Mouse (Mus musculus) forebrain, embryonic 14.5 days (tissue): ENCODE data around the gene Zic4. TPM values are rescaled to one million over a fixed set of nuclear protein-coding genes. Genes with fewer than 3 reads are reported as not detected.
A peak's percentile ranks its signal among the peaks of the same experiment; 100 is the strongest.

Experiments used
- ATAC-seq: fragments of 200-750 bp; cut with Nextera tagmentation; 2 replicates; pipeline ENCODE4 v1.8.0; 2017; ENCODE audit warnings: mild to moderate bottlenecking, moderate library complexity
- DNase-seq: peaks from one replicate; pipeline ENCODE4 v3.0.0-alpha.2; 2015; ENCODE audit warnings: low spot score
- H3K27ac ChIP-seq: fragments of 300-500 bp; sonication (generic); 2 replicates; pipeline ENCODE4 v1.5.1; 2014; ENCODE audit warnings: low read depth, mild to moderate bottlenecking, control low read depth, low read length, moderate library complexity
- H3K27me3 ChIP-seq: fragments of 300-500 bp; sonication (generic); replicated peaks from 2 replicates; pipeline ENCODE4 v1.6.1; 2014; ENCODE audit warnings: low read length, control low read depth, mixed read lengths; ENCODE audit not compliant: control insufficient read depth, insufficient read depth
- H3K36me3 ChIP-seq: fragments of 300-500 bp; sonication (generic); 2 replicates; pipeline ENCODE4 v1.6.1; 2014; ENCODE audit warnings: low read length, control low read depth; ENCODE audit not compliant: control insufficient read depth, insufficient read depth
- H3K4me1 ChIP-seq: fragments of 300-500 bp; sonication (generic); 2 replicates; pipeline ENCODE4 v1.6.1; 2014; ENCODE audit warnings: antibody characterized with exemption, low read length, control low read depth; ENCODE audit not compliant: control insufficient read depth, insufficient read depth
- H3K4me2 ChIP-seq: fragments of 300-500 bp; sonication (generic); 2 replicates; pipeline ENCODE4 v1.6.1; 2014; ENCODE audit warnings: mild to moderate bottlenecking, control low read depth, low read length
- H3K4me3 ChIP-seq: fragments of 300-500 bp; sonication (generic); 2 replicates; pipeline ENCODE4 v1.5.1; 2014; ENCODE audit warnings: low read depth, low read length, control low read depth
- H3K9ac ChIP-seq: fragments of 300-500 bp; sonication (generic); 2 replicates; pipeline ENCODE4 v1.6.1; 2014; ENCODE audit warnings: mild to moderate bottlenecking, low read length, control low read depth, moderate library complexity
- H3K9me3 ChIP-seq: fragments of 300-500 bp; sonication (generic); replicated peaks from 2 replicates; pipeline ENCODE4 v1.6.1; 2016; ENCODE audit warnings: low read length, control low read depth, mixed read lengths; ENCODE audit not compliant: control insufficient read depth
- WGBS: fragments of 180-500 bp; shearing (Covaris S2); extraction: QIAGEN DNeasy Blood & Tissue Kit; methylation state at CpG from one replicate; pipeline ENCODE4 v1.1.7; 2014; 5-methylcytosine and 5-hydroxymethylcytosine counted together
- polyA plus RNA-seq: library from polyadenylated mRNA; unstranded; fragments of >200 nt; fragmentation: Nextera tagmentation; extraction: Ambion mirVana; gene quantifications from 2 replicates; pipeline ENCODE4 v1.2.1, GENCODE M21; 2014

The Zic4 gene
- polyA plus RNA-seq, 1 experiment from 2014 or later, result 45.1 TPM

DNA sequence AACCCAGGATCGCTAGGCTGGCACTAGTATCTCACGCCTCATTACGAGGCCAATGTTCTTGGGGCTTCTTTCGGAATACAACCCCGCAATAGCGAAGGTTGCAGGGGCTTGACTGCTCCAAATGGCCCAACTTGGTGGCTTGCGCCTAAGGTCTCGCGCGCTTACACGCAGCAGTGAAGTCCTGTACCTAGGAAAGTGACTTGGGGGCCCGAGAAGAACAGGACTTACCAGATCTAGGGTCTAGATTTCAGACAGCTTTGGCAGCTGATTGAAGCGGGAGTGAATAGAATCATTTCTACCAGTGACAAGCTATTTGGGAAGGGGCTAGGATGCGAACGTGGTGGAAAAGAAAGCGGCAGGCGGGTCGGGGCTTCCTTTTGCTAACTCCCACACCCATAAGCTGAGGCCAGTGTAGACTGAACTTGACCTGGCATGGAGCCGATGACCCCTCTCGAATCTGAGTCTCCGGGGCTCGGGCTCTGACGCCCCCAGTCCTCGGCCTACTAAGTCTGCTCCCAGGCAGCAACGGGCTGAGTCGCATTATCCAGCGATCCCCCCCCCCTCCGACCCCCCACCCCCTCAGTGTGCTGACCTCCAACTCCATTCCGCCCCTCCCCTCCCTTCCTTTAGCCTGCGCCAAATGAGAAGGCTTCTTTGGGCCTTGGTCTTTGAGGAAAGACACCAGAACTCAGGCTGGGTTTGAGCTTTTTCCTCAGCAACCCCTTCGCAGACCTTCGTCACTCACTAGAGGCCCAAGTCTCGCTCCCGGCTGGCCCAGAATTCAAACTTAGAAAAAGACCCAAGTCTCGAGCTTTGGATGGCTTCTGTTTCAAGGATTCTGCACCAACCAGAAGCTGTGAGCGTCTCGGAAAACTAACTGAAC is 8.4 kb upstream of the Zic4 start:
- 14% methylated on average over 37 of the region's 37 CpGs for WGBS
- Histone ChIP-seq H3K4me2 (peak overlapping the region; percentile 57), H3K27me3 (peaks cover 55% of the 10 kb centered on the region), H3K4me1 (peaks cover 7% of the 10 kb centered on the region; the same call in 1 of the 2 replicates), H3K36me3 (no peaks in the 10 kb centered on the region), H3K4me3 (peak overlapping the region; percentile 29), H3K27ac (peak overlapping the region; percentile 88), H3K9me3 (no peaks in the 10 kb centered on the region), H3K9ac (peak overlapping the region; percentile 59)
- ATAC-seq, result no peak; the same call in 1 of the 2 replicates
- peak; percentile 46 for DNase-seq

DNA sequence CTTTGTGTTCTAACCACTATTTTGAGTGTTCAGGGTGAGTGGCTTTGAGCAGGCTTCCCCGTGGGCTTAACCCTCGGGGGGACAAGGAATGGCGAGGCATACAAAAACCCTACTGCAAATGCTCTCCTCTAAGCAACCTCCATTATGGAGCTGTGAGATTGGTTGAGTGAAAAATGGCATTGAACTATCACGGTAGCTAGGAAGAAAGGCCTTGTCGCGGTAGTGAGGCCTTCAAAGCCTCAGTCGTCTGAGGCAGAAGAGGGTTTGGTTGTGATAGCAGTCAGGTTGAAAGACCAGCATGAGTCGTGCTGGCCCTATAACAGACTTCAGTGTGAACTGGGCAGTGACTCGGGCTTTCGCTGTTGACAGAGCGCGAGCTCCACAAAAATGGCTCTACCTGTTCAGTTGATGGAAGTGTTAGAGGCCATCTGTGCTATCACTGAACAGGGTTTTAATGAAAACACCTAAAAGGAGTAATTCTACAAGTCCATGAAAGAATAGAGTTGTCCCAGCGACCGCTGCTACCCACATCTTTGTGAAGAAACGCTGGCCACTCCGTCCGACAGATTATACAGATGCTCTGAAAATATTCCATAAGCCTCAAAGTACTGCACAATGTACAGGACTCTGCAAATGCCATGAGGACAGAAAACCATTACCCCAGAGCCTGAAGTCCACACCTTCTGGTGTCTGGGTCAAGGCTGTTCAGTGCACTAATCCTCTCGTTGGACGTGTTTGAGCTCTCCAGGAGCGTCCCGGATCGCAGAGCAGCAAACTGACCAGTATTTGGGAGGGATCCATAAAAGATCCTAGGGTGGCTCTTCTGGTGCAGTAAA is 7.6 kb upstream of the Zic4 start:
- Histone ChIP-seq H3K4me1 (peaks cover 7% of the 10 kb centered on the region; the same call in 1 of the 2 replicates), H3K4me3 (peak overlapping the region; percentile 29), H3K4me2 (peak overlapping the region; percentile 57), H3K27me3 (peaks cover 57% of the 10 kb centered on the region), H3K36me3 (no peaks in the 10 kb centered on the region), H3K9me3 (no peaks in the 10 kb centered on the region), H3K27ac (peak overlapping the region; percentile 88), H3K9ac (peak overlapping the region; percentile 59)
- 26% methylated on average over 22 of the region's 22 CpGs for WGBS
- peak; percentile 50 for DNase-seq
- ATAC-seq, result 0 out of 2 replicates have a peak, but pooled peaks have one; percentile 3

DNA sequence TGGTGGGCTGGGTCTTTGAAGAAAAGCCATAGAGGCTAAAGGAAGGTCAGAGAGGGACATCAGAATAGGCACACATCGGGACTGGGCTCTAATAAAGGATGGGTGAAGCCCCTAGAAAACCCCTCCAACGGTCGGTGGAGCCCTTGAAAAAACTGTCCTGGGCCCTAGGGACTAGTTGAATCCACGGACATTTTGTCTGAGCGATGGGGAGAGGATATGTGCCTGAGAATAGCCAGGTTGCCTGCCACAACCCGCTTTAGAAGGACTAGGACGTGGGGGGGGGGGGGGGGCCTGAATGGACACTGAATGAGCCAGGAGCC is 7.0 kb upstream of the Zic4 start:
- Histone ChIP-seq H3K4me1 (peaks cover 7% of the 10 kb centered on the region; the same call in 1 of the 2 replicates), H3K4me3 (peak overlapping the region; percentile 29), H3K9me3 (no peaks in the 10 kb centered on the region), H3K27me3 (peaks cover 58% of the 10 kb centered on the region), H3K27ac (peak overlapping the region; percentile 88), H3K4me2 (peak overlapping the region; percentile 57), H3K9ac (peak overlapping the region; percentile 59), H3K36me3 (no peaks in the 10 kb centered on the region)
- ATAC-seq (no peak), DNase-seq (no peak)
- 1% methylated on average over 7 of the region's 7 CpGs for WGBS

DNA sequence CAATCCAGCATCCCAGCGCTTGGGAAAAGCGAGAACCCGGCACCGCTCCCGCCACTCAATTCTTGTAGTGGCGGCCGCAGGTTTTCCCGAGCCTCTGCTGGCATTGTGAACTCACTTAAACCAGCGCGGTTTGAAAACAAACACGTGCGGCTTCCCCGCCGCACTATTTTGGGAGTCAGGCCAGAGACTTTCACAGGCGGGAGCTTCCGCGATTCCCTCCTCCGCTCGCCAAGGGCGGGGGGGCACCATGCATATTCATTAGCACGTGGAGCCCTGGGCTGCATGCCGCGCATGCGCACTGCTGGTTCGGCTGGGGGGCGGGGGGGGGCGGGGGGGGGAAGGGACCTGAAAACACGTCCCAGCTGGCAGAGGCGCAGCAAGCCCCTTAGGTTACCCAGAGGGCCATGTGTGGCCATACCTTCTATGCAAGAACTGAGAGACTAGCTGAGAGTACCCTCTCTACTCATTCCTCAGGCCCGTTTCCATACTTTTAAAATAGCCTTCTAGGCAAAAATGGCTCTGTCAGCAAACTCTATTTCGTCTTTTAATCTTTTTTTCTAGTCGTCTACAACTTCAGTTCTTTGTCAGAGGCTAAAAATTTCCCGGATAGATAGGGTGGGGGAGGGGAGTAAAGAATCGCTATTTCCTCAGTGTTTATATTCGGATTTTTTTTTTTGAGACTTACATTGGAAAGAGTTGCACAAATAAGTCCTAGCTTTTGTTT is 6.4 kb upstream of the Zic4 start:
- peaks cover 53% of the 10 kb centered on the region for H3K27me3 ChIP-seq
- ATAC-seq, result peak; percentile 83
- WGBS, result 1% methylated on average over 34 of the region's 35 CpGs

DNA sequence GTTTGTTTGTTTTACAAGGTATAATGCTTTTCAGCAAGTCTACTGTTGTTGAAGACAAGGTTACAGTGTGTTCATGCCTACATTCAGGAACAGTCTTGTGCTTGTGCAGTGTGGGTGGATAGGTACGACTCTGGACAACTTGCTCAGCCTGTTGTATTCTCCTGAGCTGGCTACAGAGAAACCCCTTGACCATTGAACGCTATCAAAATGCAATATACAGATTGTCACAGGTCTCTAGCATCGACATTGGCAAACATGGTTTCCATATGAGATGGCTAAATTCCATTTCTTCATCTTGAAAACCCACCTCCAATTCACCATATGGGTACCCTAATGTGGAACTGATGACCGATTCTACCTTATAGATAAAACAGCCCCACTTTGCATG is 5.9 kb upstream of the Zic4 start:
- Histone ChIP-seq H3K4me1 (peaks cover 5% of the 10 kb centered on the region; the same call in 1 of the 2 replicates), H3K27ac (peak overlapping the region; percentile 88), H3K4me3 (no peak overlapping the region), H3K27me3 (peaks cover 47% of the 10 kb centered on the region), H3K36me3 (peaks cover 3% of the 10 kb centered on the region; the same call in 1 of the 2 replicates), H3K9ac (peak overlapping the region; percentile 17; the same call in 1 of the 2 replicates), H3K9me3 (no peaks in the 10 kb centered on the region), H3K4me2 (peak overlapping the region; percentile 57)
- WGBS, result 20% methylated on average over 4 of the region's 4 CpGs
- ATAC-seq, result no peak
- DNase-seq, result no peak

More for the DNA sequence above, 6.4 kb upstream of the Zic4 start:
- Histone ChIP-seq H3K9ac (peak overlapping the region; percentile 59), H3K36me3 (no peaks in the 10 kb centered on the region), H3K27ac (peak overlapping the region; percentile 88), H3K9me3 (no peaks in the 10 kb centered on the region), H3K4me3 (peak overlapping the region; percentile 29), H3K4me1 (peaks cover 6% of the 10 kb centered on the region; the same call in 1 of the 2 replicates), H3K4me2 (peak overlapping the region; percentile 57)
- peak; percentile 96 for DNase-seq

DNA sequence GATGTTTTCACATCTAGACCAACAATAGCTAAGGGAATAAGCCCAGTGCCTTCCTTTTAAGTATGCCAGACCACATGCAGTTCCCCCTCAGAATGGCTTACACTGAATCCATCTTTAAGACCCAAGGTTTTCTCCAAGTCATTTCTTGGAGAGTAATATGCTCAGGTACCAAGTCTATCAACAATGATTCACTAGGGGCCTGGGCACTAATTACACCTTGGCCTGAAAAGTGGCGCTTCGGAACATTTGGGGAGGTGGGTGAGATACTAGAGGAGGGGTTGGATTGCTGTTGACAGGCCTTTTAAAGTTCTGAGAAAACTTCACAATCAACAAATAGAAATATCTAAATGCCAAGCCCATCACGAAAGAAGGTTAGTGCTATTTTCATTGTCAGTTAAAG is 4.9 kb upstream of the Zic4 start:
- DNase-seq, result no peak
- WGBS, result 33% methylated on average over 3 of the region's 3 CpGs
- peaks cover 4% of the 10 kb centered on the region; the same call in 1 of the 2 replicates for H3K36me3 ChIP-seq
- no peak for ATAC-seq
- peak overlapping the region; percentile 33 for H3K4me2 ChIP-seq
- H3K27me3 ChIP-seq, result peaks cover 40% of the 10 kb centered on the region
- H3K9me3 ChIP-seq, result no peaks in the 10 kb centered on the region
- H3K4me3 ChIP-seq, result no peak overlapping the region
- no peak overlapping the region for H3K9ac ChIP-seq
- H3K4me1 ChIP-seq, result peaks cover 5% of the 10 kb centered on the region; the same call in 1 of the 2 replicates
- peak overlapping the region; percentile 55; the same call in 1 of the 2 replicates for H3K27ac ChIP-seq

DNA sequence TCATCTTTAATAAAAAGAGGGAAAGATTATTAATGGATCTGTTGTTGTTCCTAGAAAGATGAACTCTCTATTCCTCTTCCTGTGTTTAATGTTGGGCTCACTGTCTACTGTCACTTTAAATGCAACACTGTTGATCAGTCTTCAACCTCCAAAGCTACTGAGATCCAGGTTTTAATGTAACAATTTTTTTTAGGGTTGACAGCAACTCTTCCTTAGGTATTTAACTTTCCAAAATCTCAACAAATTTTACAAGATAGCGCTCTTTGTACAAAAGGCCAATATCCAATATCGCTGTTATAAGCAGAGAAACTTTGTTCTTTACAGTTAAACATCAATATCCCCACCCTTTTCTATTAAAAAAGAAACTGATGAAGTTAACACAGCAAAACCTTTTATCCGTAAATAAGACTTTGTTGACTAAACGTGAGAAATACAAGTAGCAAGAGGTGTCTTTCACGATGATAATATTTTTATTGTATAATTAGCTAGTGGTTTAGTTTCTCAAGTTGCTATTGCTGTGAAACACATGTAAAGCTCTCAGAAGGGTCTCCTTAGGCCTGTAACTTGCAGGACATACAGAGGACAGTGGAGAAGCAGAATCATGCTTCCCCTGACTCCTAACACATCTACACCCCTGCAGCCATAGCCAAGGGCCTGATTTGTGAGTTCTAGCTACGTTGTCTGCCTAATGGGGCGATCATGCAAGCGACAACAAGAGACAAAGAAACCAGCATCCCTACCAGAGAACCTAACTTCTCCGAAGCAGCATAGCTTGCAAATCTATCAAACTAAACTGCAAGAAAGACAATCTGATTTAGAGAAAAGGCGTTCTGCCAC is 3.1 kb upstream of the Zic4 start:
- H3K9me3 ChIP-seq, result no peaks in the 10 kb centered on the region
- peak overlapping the region; percentile 28 for H3K4me3 ChIP-seq
- DNase-seq, result peak; percentile 49
- H3K27ac ChIP-seq, result peak overlapping the region; percentile 74
- peaks cover 4% of the 10 kb centered on the region; the same call in 1 of the 2 replicates for H3K36me3 ChIP-seq
- ATAC-seq, result no peak
- peaks cover 29% of the 10 kb centered on the region for H3K27me3 ChIP-seq
- H3K4me1 ChIP-seq, result peaks cover 5% of the 10 kb centered on the region; the same call in 1 of the 2 replicates
- peak overlapping the region; percentile 51 for H3K4me2 ChIP-seq
- WGBS, result 27% methylated on average over 10 of the region's 10 CpGs
- peak overlapping the region; percentile 65 for H3K9ac ChIP-seq
